Mouse (Mus musculus) stomach, postnatal 0 days (tissue): ENCODE measurements at regions not wholly inside any gene's neighbourhood (a gene's known extent, or its start where the extent isn't known, plus 50 kb on each side); places are given as distances from the start of the nearest gene placed in this dataset.

Experiments used
- ATAC-seq: fragments of 200-750 bp; cut with Nextera tagmentation; 2 replicates; pipeline ENCODE4 v1.8.0; 2017; ENCODE audit not compliant: low FRiP score, low TSS enrichment
- DNase-seq: peaks from one replicate; pipeline ENCODE4 v3.0.0-alpha.2; 2016; ENCODE audit warnings: low spot score
- H3K27ac ChIP-seq: fragments of 300-500 bp; sonication (generic); replicated peaks from 2 replicates; pipeline ENCODE4 v1.5.1; 2014; ENCODE audit warnings: mild to moderate bottlenecking, control low read depth
- H3K27me3 ChIP-seq: fragments of 300-500 bp; sonication (generic); 2 replicates; pipeline ENCODE4 v1.6.1; 2014; ENCODE audit warnings: low read length; ENCODE audit not compliant: control insufficient read depth, insufficient read depth
- H3K36me3 ChIP-seq: fragments of 300-500 bp; sonication (generic); 2 replicates; pipeline ENCODE4 v1.6.1; 2014; ENCODE audit warnings: low read length, mixed read lengths; ENCODE audit not compliant: control insufficient read depth, insufficient read depth
- H3K4me1 ChIP-seq: fragments of 300-500 bp; sonication (generic); replicated peaks from 2 replicates; pipeline ENCODE4 v1.6.1; 2014; ENCODE audit warnings: antibody characterized with exemption; ENCODE audit not compliant: control insufficient read depth, insufficient read depth
- H3K4me2 ChIP-seq: fragments of 300-500 bp; sonication (generic); replicated peaks from 2 replicates; pipeline ENCODE4 v1.6.1; 2014; ENCODE audit warnings: low read depth, mild to moderate bottlenecking, control low read depth, moderate library complexity
- H3K4me3 ChIP-seq: fragments of 300-500 bp; sonication (generic); 2 replicates; pipeline ENCODE4 v1.5.1; 2014; ENCODE audit warnings: low read depth, low read length, control low read depth
- H3K9ac ChIP-seq: fragments of 300-500 bp; sonication (generic); 2 replicates; pipeline ENCODE4 v1.6.1; 2014; ENCODE audit warnings: mild to moderate bottlenecking, low read length, control low read depth, mixed read lengths
- H3K9me3 ChIP-seq: fragments of 300-500 bp; sonication (generic); 2 replicates; pipeline ENCODE4 v1.6.1; 2016; ENCODE audit warnings: low read length; ENCODE audit not compliant: control insufficient read depth
- CTCF ChIP-seq: IDR thresholded peaks from 2 replicates; pipeline ENCODE4 v1.5.1; 2016; ENCODE audit warnings: antibody characterized with exemption, low read depth, mild to moderate bottlenecking, moderate library complexity
- EP300 ChIP-seq: optimal IDR thresholded peaks from 2 replicates; pipeline ENCODE3; 2016; ENCODE audit warnings: antibody characterized with exemption
- WGBS: fragments of 180-500 bp; shearing (Covaris S2); extraction: QIAGEN DNeasy Blood & Tissue Kit; methylation state at CpG from one replicate; pipeline ENCODE4 v1.1.7; 2014; 5-methylcytosine and 5-hydroxymethylcytosine counted together

DNA sequence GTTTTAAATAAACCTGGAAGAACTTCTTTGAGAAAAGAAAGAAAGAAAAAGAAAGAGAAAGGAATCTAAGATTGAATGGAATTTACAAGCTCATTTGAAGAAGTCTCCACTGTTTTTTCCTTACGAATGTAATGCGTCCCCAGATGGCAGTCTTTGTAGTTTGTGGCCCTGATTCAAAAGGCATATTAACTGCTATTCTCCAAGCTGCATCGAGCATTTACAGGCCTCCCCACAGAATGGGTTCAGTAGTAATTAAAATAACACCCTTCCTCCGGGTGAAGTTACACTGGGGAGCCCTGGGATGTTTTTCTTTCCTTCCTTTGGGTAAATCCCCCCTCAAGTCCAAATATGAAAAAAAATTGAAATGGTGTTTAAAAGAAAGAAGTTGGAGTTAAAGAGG, 211.2 kb upstream of the Ferd3l start:
- Histone ChIP-seq H3K36me3 (no peaks in the 10 kb centered on the region), H3K4me3 (no peak overlapping the region), H3K4me1 (no peaks in the 10 kb centered on the region), H3K27me3 (no peaks in the 10 kb centered on the region), H3K9me3 (no peaks in the 10 kb centered on the region), H3K9ac (no peak overlapping the region), H3K27ac (no peak overlapping the region), H3K4me2 (no peak overlapping the region)
- 43% methylated on average over 4 of the region's 4 CpGs for WGBS
- TF ChIP-seq CTCF (no peak), EP300 (no peak)
- no peak for ATAC-seq
- DNase-seq, result no peak

DNA sequence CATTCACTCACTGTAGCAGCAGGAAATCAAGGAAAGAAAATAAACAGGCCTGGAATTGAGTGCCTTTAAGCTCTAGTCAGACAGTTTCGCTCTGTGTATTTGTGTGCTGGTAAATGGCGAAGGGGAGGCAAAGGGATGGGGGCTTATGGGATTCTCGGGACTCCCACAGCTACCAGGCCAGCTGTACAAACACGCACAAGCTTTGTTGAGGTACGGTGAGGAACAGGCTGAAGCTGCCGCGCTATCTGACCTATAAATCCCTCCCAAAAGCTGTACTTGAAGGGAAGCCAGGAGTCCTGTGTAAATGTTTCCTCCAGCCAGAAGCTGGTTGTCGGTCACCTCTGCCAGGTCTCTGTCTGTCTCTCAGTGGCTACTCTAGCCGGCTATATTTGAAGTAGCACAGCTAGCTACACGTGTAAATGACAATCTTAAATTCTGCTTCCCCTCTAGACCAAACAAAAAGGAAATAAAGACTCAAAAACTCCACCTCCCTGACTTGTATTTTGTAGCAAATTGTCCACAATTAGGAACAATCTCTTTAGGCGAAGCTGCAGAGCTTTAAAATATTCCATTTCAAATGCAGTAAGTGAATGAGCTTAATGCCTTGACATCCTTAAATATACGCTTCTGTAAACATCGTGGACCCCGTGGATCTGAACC, 210.5 kb upstream of the Ferd3l start:
- Histone ChIP-seq H3K36me3 (no peaks in the 10 kb centered on the region), H3K4me2 (peak overlapping the region; percentile 47), H3K27ac (0 out of 2 replicates have a peak overlapping the region, but pooled peaks have one; percentile 50), H3K9me3 (no peaks in the 10 kb centered on the region), H3K9ac (no peak overlapping the region), H3K27me3 (no peaks in the 10 kb centered on the region), H3K4me1 (no peaks in the 10 kb centered on the region), H3K4me3 (peak overlapping the region; percentile 18)
- TF ChIP-seq CTCF, result no peak
- no peak for TF ChIP-seq EP300
- DNase-seq (no peak), ATAC-seq (no peak)
- WGBS, result 10% methylated on average over 14 of the region's 14 CpGs

DNA sequence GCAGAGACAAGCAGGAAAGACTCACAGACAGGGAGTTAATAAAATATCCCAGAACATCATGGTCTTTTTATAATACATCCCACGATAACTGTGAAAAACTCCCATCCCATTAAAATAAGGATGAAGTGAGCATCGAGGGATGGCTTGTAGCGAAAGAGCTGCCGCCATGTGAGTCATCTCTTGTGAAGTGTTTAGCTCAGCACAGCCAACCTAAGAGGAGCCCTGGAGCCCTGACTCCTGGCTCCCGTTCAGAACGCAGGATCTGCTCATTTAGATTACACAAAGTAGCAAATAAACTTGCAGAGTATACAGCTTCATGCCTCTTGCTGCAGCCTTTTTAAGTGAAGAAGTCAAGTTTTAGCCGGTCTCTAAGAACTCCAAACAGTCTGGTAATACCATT, 209.2 kb upstream of the Ferd3l start:
- Histone ChIP-seq H3K9me3 (no peaks in the 10 kb centered on the region), H3K27ac (peak overlapping the region; percentile 75), H3K9ac (no peak overlapping the region), H3K4me2 (peak overlapping the region; percentile 47), H3K27me3 (no peaks in the 10 kb centered on the region), H3K4me3 (0 out of 2 replicates have a peak overlapping the region, but pooled peaks have one; percentile 5), H3K4me1 (no peaks in the 10 kb centered on the region), H3K36me3 (no peaks in the 10 kb centered on the region)
- 30% methylated on average over 7 of the region's 7 CpGs for WGBS
- DNase-seq (no peak), ATAC-seq (no peak; the same call in 1 of the 2 replicates)
- no peak for TF ChIP-seq CTCF
- TF ChIP-seq EP300, result no peak

DNA sequence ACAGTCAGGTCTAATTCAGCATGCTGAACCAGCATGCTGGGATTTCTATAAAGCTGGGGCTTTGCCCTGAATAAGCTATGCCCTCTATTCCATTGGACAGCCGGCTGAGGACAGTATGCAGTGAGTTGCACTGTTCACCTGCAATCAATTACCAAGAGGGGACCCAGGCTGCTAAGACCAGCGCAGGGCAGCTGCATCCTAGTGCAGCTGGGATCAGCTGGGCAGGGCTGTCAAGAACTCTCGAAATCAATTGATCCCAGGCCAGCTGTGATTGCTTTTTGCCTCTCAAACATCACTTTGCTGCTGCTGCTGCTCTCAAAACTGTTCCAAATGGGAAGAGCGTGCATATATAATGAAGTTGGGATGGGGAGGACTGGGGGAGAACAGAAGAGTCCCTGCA, 196.3 kb upstream of the Ferd3l start:
- Histone ChIP-seq H3K4me1 (no peaks in the 10 kb centered on the region), H3K27ac (no peak overlapping the region), H3K9me3 (no peaks in the 10 kb centered on the region), H3K27me3 (no peaks in the 10 kb centered on the region), H3K4me2 (no peak overlapping the region), H3K36me3 (no peaks in the 10 kb centered on the region), H3K4me3 (no peak overlapping the region), H3K9ac (no peak overlapping the region)
- no peak for TF ChIP-seq CTCF
- TF ChIP-seq EP300, result no peak
- 23% methylated on average over 4 of the region's 4 CpGs for WGBS
- ATAC-seq, result no peak
- DNase-seq, result no peak

DNA sequence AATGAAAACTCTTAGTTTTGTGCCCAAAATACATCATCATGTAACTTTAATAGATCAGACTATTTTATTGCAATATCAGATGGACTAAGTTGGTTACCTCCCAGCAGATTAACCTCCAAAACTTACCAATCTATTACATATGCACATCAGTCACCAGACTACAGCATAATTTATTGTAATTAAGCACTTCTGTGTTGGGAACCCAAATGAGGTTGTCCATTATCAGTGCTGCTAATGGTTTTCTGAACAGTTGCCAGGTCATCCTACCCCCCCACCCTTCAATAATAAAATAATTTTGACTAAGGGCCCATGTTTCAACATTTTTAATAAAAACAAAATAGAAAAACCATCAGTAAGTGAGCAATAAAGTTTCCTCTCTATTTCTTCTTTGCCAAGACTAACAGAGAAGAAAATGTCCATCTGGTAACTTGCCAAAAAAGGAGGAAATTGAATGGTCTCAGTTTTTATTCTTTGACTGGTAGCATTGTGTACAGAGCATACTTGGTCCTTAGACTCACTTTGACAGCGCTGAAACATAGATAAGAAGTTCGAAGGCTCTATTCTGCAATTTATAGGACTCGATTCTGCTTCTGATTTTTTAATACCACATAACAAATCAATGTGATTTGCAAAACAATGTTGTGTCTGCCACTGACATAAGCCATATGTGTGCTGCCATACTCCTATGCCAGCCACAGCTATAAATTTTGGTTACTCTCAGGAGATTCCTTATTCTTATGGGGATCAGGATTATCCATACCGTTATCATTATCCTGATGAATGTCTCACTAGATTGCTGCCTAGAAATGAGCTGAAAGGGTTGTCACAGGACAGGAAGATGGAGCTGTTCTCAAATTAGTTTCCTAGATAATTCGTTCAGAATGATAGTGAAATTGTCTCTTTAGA, 152.4 kb upstream of the Ferd3l start:
- ATAC-seq (no peak), DNase-seq (no peak)
- no peak overlapping the region for H3K4me3 ChIP-seq
- H3K9me3 ChIP-seq, result no peaks in the 10 kb centered on the region
- TF ChIP-seq EP300, result no peak
- TF ChIP-seq CTCF, result no peak
- H3K4me1 ChIP-seq, result no peaks in the 10 kb centered on the region
- H3K27ac ChIP-seq, result no peak overlapping the region
- no peak overlapping the region for H3K9ac ChIP-seq
- H3K4me2 ChIP-seq, result no peak overlapping the region
- no peaks in the 10 kb centered on the region for H3K36me3 ChIP-seq
- H3K27me3 ChIP-seq, result no peaks in the 10 kb centered on the region
- 49% methylated on average over 5 of the region's 5 CpGs for WGBS

DNA sequence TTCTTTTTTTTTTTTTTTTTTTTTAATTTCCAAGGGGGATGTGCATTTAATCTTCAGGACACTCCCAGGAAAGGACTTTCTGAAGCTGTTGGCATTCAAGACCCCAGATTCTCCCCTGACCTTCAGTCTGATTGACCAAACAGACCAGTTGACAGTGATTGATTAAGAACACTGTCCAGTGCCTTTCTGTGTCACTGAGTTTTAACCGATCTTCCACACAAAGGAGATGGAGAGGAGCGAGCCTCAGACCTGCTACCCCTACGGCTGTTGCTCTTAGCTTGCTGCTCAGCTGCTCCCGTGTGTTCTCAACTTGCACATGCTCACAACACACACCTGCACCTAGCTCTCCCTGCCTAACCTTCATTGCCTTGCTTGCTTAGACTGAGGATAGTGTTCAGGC, 149.7 kb upstream of the Ferd3l start:
- ATAC-seq (no peak), DNase-seq (no peak)
- H3K4me2 ChIP-seq, result no peak overlapping the region
- no peak overlapping the region for H3K9ac ChIP-seq
- H3K36me3 ChIP-seq, result no peaks in the 10 kb centered on the region
- TF ChIP-seq EP300 (no peak), CTCF (no peak)
- WGBS, result 36% methylated on average over 4 of the region's 4 CpGs
- no peaks in the 10 kb centered on the region for H3K4me1 ChIP-seq
- H3K9me3 ChIP-seq, result no peaks in the 10 kb centered on the region
- no peak overlapping the region for H3K27ac ChIP-seq
- no peaks in the 10 kb centered on the region for H3K27me3 ChIP-seq
- H3K4me3 ChIP-seq, result no peak overlapping the region
